Mouse (Mus musculus) MEL (cell line): ENCODE results near the gene Rps10. TPM values are rescaled to one million over a fixed set of nuclear protein-coding genes. Genes with fewer than 3 reads are reported as not detected.

Source experiments
- DNase-seq: peaks from one replicate; pipeline ENCODE4 v3.0.0; 2011; ENCODE audit warnings: low read depth, low spot score
- H3K27ac ChIP-seq: 2 replicates; pipeline ENCODE4 v1.5.1; 2012; ENCODE audit warnings: low read depth, mild to moderate bottlenecking, control low read depth, low read length, moderate library complexity; ENCODE audit not compliant: control insufficient read depth
- H3K27me3 ChIP-seq, 2 experiments: fragments of 150-350 bp in 1 of 2; sonication (generic) in 1 of 2; 2 replicates each; pipeline ENCODE4 v1.6.1; 2012; ENCODE audit warnings: low read length in 2 of 2, mild to moderate bottlenecking in 2 of 2, improper control_type of control experiment in 1 of 2, moderate library complexity in 1 of 2; ENCODE audit not compliant: insufficient read depth in 2 of 2, control insufficient read depth in 1 of 2
- H3K36me3 ChIP-seq, 2 experiments: 2 replicates each; pipeline ENCODE4 v1.6.1; 2012 to 2014; ENCODE audit warnings: low read length in 2 of 2, improper control_type of control experiment in 1 of 2, inconsistent platforms in 1 of 2, mild to moderate bottlenecking in 1 of 2; ENCODE audit not compliant: insufficient read depth in 2 of 2, control insufficient read depth in 1 of 2
- H3K4me1 ChIP-seq, 2 experiments: fragments of 150-350 bp in 1 of 2; sonication (generic) in 1 of 2; 2 replicates each; pipeline ENCODE4 v1.6.1; 2012; ENCODE audit warnings: low read length in 2 of 2, improper control_type of control experiment in 1 of 2, mild to moderate bottlenecking in 1 of 2; ENCODE audit not compliant: insufficient read depth in 2 of 2, control insufficient read depth in 1 of 2
- H3K4me3 ChIP-seq, 2 experiments: fragments of 150-350 bp in 1 of 2; sonication (generic) in 1 of 2; 2 replicates each; pipeline ENCODE4 v1.5.1; 2012; ENCODE audit warnings: low read depth in 2 of 2, low read length in 2 of 2, mild to moderate bottlenecking in 2 of 2, moderate library complexity in 2 of 2, control low read depth in 1 of 2, improper control_type of control experiment in 1 of 2; ENCODE audit not compliant: control insufficient read depth in 1 of 2, insufficient read depth in 1 of 2
- H3K79me2 ChIP-seq: 2 replicates; pipeline ENCODE4 v1.6.1; 2012; ENCODE audit warnings: mild to moderate bottlenecking, low read length, moderate library complexity; ENCODE audit not compliant: control insufficient read depth, poor library complexity, insufficient read depth
- H3K9ac ChIP-seq: 2 replicates; pipeline ENCODE4 v1.6.1; 2012; ENCODE audit warnings: low read depth, mild to moderate bottlenecking, control low read depth, low read length, moderate library complexity; ENCODE audit not compliant: control insufficient read depth, poor library complexity, severe bottlenecking
- H3K9me3 ChIP-seq: fragments of 150-350 bp; sonication (generic); replicated peaks from 2 replicates; pipeline ENCODE4 v1.6.1; 2012; ENCODE audit warnings: mild to moderate bottlenecking, low read length, improper control_type of control experiment, moderate library complexity; ENCODE audit not compliant: insufficient read depth
- BHLHE40 ChIP-seq: IDR thresholded peaks from 2 replicates; pipeline ENCODE4 v1.6.1; 2012; ENCODE audit warnings: low read depth, mild to moderate bottlenecking, inconsistent platforms, low read length, improper control_type of control experiment, borderline replicate concordance
- ELF1 ChIP-seq: IDR thresholded peaks from 2 replicates; pipeline ENCODE4 v1.6.1; 2014; ENCODE audit warnings: low read depth, mild to moderate bottlenecking, inconsistent platforms, low read length, improper control_type of control experiment, moderate library complexity
- GATA1 ChIP-seq: IDR thresholded peaks from 2 replicates; pipeline ENCODE4 v1.6.1; 2011; ENCODE audit warnings: low read depth, low read length, improper control_type of control experiment
- HCFC1 ChIP-seq: IDR thresholded peaks from 2 replicates; pipeline ENCODE4 v1.6.1; 2012; ENCODE audit warnings: low read depth, mild to moderate bottlenecking, inconsistent platforms, low read length, improper control_type of control experiment, moderate library complexity
- KAT2A ChIP-seq: conservative IDR thresholded peaks from 2 replicates; pipeline ENCODE4 v1.6.1; 2012; ENCODE audit warnings: low read depth, low read length, improper control_type of control experiment, inconsistent platforms
- NRF1 ChIP-seq: IDR thresholded peaks from 2 replicates; pipeline ENCODE4 v1.6.1; 2014; ENCODE audit warnings: low read depth, mild to moderate bottlenecking, inconsistent platforms, low read length, improper control_type of control experiment, moderate library complexity; ENCODE audit not compliant: poor library complexity, insufficient read depth, severe bottlenecking
- POLR2AphosphoS5 ChIP-seq: IDR thresholded peaks from 2 replicates; pipeline ENCODE4 v1.6.1; 2012; ENCODE audit warnings: low read depth, borderline replicate concordance, mild to moderate bottlenecking, inconsistent platforms, low read length, moderate library complexity, mixed read lengths
- TBP ChIP-seq: IDR thresholded peaks from 2 replicates; pipeline ENCODE4 v1.8.0; 2011; ENCODE audit warnings: low read depth, low read length, improper control_type of control experiment
- TCF12 ChIP-seq: IDR thresholded peaks from 2 replicates; pipeline ENCODE4 v1.6.1; 2014; ENCODE audit warnings: low read depth, mild to moderate bottlenecking, inconsistent platforms, low read length, improper control_type of control experiment, moderate library complexity
- UBTF ChIP-seq: IDR thresholded peaks from 2 replicates; pipeline ENCODE4 v1.6.1; 2012; ENCODE audit warnings: low read depth, mild to moderate bottlenecking, inconsistent platforms, low read length, improper control_type of control experiment, moderate library complexity, borderline replicate concordance; ENCODE audit not compliant: insufficient read depth
- USF1 ChIP-seq: IDR thresholded peaks from 2 replicates; pipeline ENCODE4 v1.6.1; 2014; ENCODE audit warnings: low read depth, mild to moderate bottlenecking, inconsistent platforms, low read length, improper control_type of control experiment, moderate library complexity
- ZMIZ1 ChIP-seq: IDR thresholded peaks from 2 replicates; pipeline ENCODE4 v1.6.1; 2012; ENCODE audit warnings: low read depth, mild to moderate bottlenecking, inconsistent platforms, low read length, improper control_type of control experiment, moderate library complexity
- ZNF384 ChIP-seq: IDR thresholded peaks from 2 replicates; pipeline ENCODE4 v1.6.1; 2012; ENCODE audit warnings: low read depth, mild to moderate bottlenecking, inconsistent platforms, low read length, improper control_type of control experiment
- polyA plus RNA-seq, 2 experiments: library from polyadenylated mRNA; stranded (reverse) in 1 of 2; unstranded in 1 of 2; fragments of >175 nt in 1 of 2; fragments of >200 nt in 1 of 2; gene quantifications; 2 replicates each; pipeline versions ENCODE4 v1.2.1 to v1.2.4; 2012; ENCODE audit warnings: low replicate concordance in 2 of 2, low read depth in 1 of 2; ENCODE audit not compliant: insufficient read length in 2 of 2, insufficient read depth in 1 of 2, missing spikeins in 1 of 2
- total RNA-seq: library from RNA; depleted of rRNA; stranded (reverse); fragments of 300-350 nt; gene quantifications from 2 replicates; pipeline ENCODE4 v1.2.3, GENCODE M21; 2012

Gene Rps10
- total and polyA plus RNA-seq, 3 experiments, result 3,057 to 3,899 (median 3,166) TPM

DNA sequence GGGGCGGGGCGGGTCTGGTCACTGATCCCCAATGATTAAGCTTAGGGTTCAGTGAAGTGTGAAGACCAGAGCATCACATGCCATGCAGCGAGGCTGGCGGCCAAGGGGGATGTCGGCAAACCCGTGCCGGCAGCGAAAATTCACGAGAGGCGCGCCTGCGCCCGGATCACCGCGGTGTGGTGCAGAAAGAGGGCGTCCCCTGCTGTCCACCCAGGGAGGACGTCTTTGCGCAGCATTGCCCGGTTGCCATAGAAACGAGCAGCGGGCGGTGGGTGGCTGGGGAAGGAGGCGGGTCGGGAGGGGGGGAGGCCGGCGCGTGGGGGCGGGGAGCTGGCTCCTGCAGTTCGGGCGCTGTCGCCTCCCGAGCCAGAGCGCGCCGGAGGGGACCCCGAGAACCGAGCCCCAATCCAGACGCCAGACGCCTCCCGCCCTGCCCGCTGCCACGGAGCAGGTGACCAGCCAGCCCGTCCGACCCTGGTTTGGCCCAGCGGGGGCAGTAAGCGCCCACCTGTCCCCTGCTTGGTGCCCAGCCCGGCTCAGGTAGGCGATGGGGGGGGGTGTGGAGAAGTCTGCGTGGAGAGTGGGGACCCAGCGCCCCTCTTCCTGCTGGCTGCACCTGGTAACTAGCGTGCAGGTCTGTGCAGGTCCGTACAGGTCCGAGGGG, 48.5 kb upstream of the Rps10 start:
- H3K4me3 ChIP-seq, result no peak overlapping the region
- peaks cover 0 to 3% of the 10 kb centered on the region in 2 experiments; a peak in 1 of 4 replicates for H3K27me3 ChIP-seq
- no peaks in the 10 kb centered on the region for H3K4me1 ChIP-seq
- no peaks in the 10 kb centered on the region for H3K79me2 ChIP-seq
- H3K36me3 ChIP-seq, result no peaks in the 10 kb centered on the region
- no peak for DNase-seq
- no peak overlapping the region for H3K27ac ChIP-seq
- H3K9ac ChIP-seq, result no peak overlapping the region
- H3K9me3 ChIP-seq, result no peaks in the 10 kb centered on the region
- TF ChIP-seq POLR2AphosphoS5, result no peak
- TF ChIP-seq BHLHE40, result no peak
- TF ChIP-seq TBP, result no peak
- no peak for TF ChIP-seq HCFC1
- TF ChIP-seq NRF1, result no peak
- TF ChIP-seq GATA1, result no peak
- no peak for TF ChIP-seq ZNF384
- TF ChIP-seq KAT2A, result no peak

DNA sequence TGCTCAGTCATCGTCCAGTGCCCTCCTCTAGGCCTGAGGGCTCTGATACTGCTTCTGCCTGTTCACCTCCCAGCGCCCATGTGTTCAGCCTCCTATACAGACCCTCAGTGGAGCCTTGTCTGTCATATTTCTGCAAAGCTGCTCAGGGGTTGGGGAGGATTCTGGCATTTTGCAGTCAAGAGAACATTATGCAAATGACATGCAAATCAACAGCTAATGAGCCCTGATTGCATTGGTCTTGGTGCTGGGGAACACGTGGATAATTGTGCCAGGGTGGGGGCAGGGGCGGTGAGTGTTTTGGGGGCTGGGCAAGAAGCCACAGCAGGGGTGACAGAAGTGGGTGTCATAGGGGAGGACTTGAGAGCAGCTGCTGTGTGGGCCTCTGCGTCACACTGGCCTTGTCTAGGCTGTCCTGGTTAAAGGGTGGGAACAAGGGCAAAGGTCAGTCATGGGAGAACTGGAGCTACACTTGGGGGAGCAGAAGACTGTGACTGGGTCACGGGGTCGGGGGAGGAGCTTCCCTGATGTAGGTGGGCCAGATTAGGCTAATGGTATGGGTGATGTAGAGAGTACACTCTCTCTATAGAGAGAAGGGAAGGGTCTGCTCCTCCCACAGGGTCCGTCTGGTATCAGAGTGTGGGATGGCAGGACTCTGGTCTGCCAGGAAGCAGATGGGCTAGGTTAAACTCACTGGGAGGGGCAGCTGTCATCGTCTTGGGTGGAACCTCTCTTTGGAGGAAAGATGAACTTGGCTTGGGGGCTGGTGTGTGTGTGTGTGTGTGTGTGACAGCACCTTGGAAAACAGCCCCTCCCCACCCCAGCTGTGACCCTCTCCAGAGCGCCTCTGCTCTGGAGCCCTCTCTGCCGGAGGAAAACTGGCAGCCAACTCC, 42.7 kb upstream of the Rps10 start:
- no peak for TF ChIP-seq TCF12
- TF ChIP-seq ZMIZ1, result no peak
- TF ChIP-seq USF1, result 0 out of 2 replicates have a peak, but pooled peaks have one; percentile 8
- TF ChIP-seq UBTF, result no peak
- TF ChIP-seq ELF1, result no peak

More for the DNA sequence above, 42.7 kb upstream of the Rps10 start:
- Histone ChIP-seq H3K9me3 (no peaks in the 10 kb centered on the region), H3K27me3 (no peaks in the 10 kb centered on the region), H3K36me3 (no peaks in the 10 kb centered on the region), H3K79me2 (no peaks in the 10 kb centered on the region), H3K4me1 (no peaks in the 10 kb centered on the region), H3K4me3 (no peak overlapping the region), H3K9ac (no peak overlapping the region), H3K27ac (no peak overlapping the region)
- DNase-seq, result no peak
